Mouse (Mus musculus) layer of hippocampus, adult 2 months (tissue): ENCODE results near the gene Slc26a8. TPM values are rescaled to one million over a fixed set of nuclear protein-coding genes. Genes with fewer than 3 reads are reported as not detected.
A peak's percentile ranks its signal among the peaks of the same experiment; 100 is the strongest.

ENCODE experiments used
- DNase-seq, 2 experiments: peaks; one replicate each; pipeline ENCODE4 v3.0.0; 2022; ENCODE audit warnings: low spot score in 2 of 2
- H3K27ac ChIP-seq: fragments of 200-600 bp; 2 replicates; pipeline ENCODE4 v1.8.1; 2022
- H3K4me3 ChIP-seq: fragments of 200-600 bp; 2 replicates; pipeline ENCODE4 v1.8.1; 2022; ENCODE audit warnings: mild to moderate bottlenecking
- CTCF ChIP-seq: fragments of 200-600 bp; conservative IDR thresholded peaks from 2 replicates; pipeline ENCODE4 v1.8.1; 2022; ENCODE audit warnings: antibody characterized with exemption, mild to moderate bottlenecking, moderate library complexity
- total RNA-seq, 2 experiments: library from RNA; stranded (reverse); gene quantifications; 2 replicates each; pipeline ENCODE4 v1.2.3; 2021

Slc26a8 gene
- total RNA-seq, 2 experiments from 2014 or later = 6.3 to 6.9 TPM

GRCm38 (mm10) chr17:28694832-28695231, 4.8 kb upstream of the Slc26a8 start:
- TF ChIP-seq CTCF = no peak
- H3K4me3 ChIP-seq = no peak overlapping the region
- H3K27ac ChIP-seq = no peak overlapping the region
- DNase-seq = no peak

- DNase-seq = no peak
- TF ChIP-seq CTCF = no peak
- Histone ChIP-seq H3K4me3 (peak overlapping the region; percentile 97), H3K27ac (peak overlapping the region; percentile 24; the same call in 1 of the 2 replicates)
These were observed 4.0 kb upstream of the Slc26a8 start for GRCm38 (mm10) chr17:28694078-28694477.

GRCm38 (mm10) chr17:28693086-28693485, 3.1 kb upstream of the Slc26a8 start:
- TF ChIP-seq CTCF = no peak
- peak overlapping the region; percentile 97 for H3K4me3 ChIP-seq
- H3K27ac ChIP-seq = peak overlapping the region; percentile 96; the same call in 1 of the 2 replicates
- no peak for DNase-seq

- peak in 1 of 2 experiments; percentile 35 for DNase-seq
- peak overlapping the region; percentile 96 for H3K27ac ChIP-seq
- TF ChIP-seq CTCF = no peak
- H3K4me3 ChIP-seq = peak overlapping the region; percentile 97
These were observed 2.3 kb upstream of the Slc26a8 start for GRCm38 (mm10) chr17:28692341-28692710.

- peak overlapping the region; percentile 96 for H3K27ac ChIP-seq
- no peak; the same call in 1 of the 2 replicates for TF ChIP-seq CTCF
- DNase-seq = no peak
- peak overlapping the region; percentile 97 for H3K4me3 ChIP-seq
These were observed 1.8 kb upstream of the Slc26a8 start for GRCm38 (mm10) chr17:28691687-28692340.

GRCm38 (mm10) chr17:28690776-28691686, 998 bp upstream of the Slc26a8 start, which contains the start of gene Mapk14:
Gene Mapk14, plus strand, starts transcription at chr17:28691329.
- peak; percentile 99 to 100 for DNase-seq
- peak within 1 kb of the TSS; percentile 97 for H3K4me3 ChIP-seq
- TF ChIP-seq CTCF = peak; percentile 87
- peak within 1 kb of the TSS; percentile 96 for H3K27ac ChIP-seq

GRCm38 (mm10) chr17:28687354-28687753, 2.7 kb downstream of the Slc26a8 start:
- Histone ChIP-seq H3K4me3 (no peak overlapping the region), H3K27ac (no peak overlapping the region)
- DNase-seq = no peak
- TF ChIP-seq CTCF = no peak

- H3K4me3 ChIP-seq = no peak overlapping the region
- no peak overlapping the region for H3K27ac ChIP-seq
- TF ChIP-seq CTCF = no peak
- no peak for DNase-seq
These were observed 5.4 kb downstream of the Slc26a8 start for GRCm38 (mm10) chr17:28684631-28685030.

- no peak overlapping the region for H3K27ac ChIP-seq
- no peak for TF ChIP-seq CTCF
- no peak overlapping the region for H3K4me3 ChIP-seq
- DNase-seq = no peak
These were observed 6.4 kb downstream of the Slc26a8 start for GRCm38 (mm10) chr17:28683601-28684000.

- Histone ChIP-seq H3K27ac (no peak overlapping the region), H3K4me3 (no peak overlapping the region)
- no peak for TF ChIP-seq CTCF
- DNase-seq = no peak
These were observed 7.5 kb downstream of the Slc26a8 start for GRCm38 (mm10) chr17:28682311-28683084.

- no peak for TF ChIP-seq CTCF
- no peak for DNase-seq
- H3K27ac ChIP-seq = no peak overlapping the region
- no peak overlapping the region for H3K4me3 ChIP-seq
These were observed 30.5 kb downstream of the Slc26a8 start for GRCm38 (mm10) chr17:28659564-28659963.

- DNase-seq = peak; percentile 17 to 22
- H3K27ac ChIP-seq = no peak overlapping the region
- no peak for TF ChIP-seq CTCF
- H3K4me3 ChIP-seq = no peak overlapping the region
These were observed 32.1 kb downstream of the Slc26a8 start for GRCm38 (mm10) chr17:28657936-28658335.

- no peak overlapping the region for H3K4me3 ChIP-seq
- DNase-seq = no peak
- TF ChIP-seq CTCF = no peak
- H3K27ac ChIP-seq = no peak overlapping the region
These were observed 39.8 kb downstream of the Slc26a8 start for GRCm38 (mm10) chr17:28650268-28650667.
